Mouse (Mus musculus): ENCODE data around the gene Ptpn7. TPM values are rescaled to one million over a fixed set of nuclear protein-coding genes. Genes with fewer than 3 reads are reported as not detected.
"Not testable (repeated sequence)": the region's sequence is repeated elsewhere in the genome, so short reads cannot be mapped to it uniquely, and the experiment has no call there.

Ptpn7 gene
- polyA plus RNA-seq, 1 experiment from 2014 or later: 16.0 TPM

DNA sequence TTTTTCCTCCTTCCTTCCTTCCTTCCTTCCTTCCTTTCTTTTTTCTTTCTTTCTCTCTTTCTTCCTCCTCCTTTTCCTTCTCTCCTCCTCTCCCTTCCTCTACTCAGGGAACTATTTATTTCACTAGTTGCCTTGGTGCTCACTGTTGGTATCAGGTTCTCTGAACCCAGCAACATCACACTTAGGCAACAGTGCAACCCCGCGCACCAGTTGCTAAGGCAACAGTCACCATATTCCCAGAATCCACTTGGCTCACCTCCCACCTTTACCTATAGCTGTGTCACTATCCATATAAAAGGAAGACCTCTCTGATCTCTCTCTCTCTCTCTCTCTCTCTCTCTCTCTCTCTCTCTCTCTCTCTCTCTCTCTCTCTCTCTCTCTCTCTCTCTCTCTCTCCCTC is 54.5 kb downstream of the Ptpn7 start:
- not testable (repeated sequence) for H3K4me2 ChIP-seq; H3K4me3 ChIP-seq (replicated peaks); H3K9ac ChIP-seq; H3K27ac ChIP-seq; H3K36me3 ChIP-seq; H3K9me3 ChIP-seq (replicated peaks); ATAC-seq (ENCODE audit: low read depth); H3K4me1 ChIP-seq (replicated peaks); DNase-seq
- 35% methylated on average over 2 of the region's 2 CpGs for WGBS (ENCODE audit: insufficient replicate concordance)
- H3K27me3 ChIP-seq: peaks cover 17% of the 10 kb centered on the region

DNA sequence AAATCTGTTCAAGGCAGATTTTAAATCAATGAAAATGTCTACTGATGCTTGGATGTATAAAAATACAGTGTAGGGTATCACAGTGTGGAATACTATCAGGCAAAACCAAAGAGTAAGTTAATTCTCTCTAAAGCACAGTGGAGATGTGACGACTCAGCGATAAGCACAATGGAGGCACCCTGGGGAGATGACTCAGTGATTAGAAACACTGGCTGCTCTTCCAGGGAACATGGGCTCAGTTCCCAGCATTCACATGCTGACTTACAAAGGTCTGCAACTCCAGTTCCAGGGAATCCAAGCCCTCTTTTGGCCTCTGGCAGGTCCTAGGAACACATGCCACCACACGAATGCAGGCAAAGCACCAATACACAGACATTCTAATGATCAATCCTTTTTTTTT is 55.7 kb downstream of the Ptpn7 start:
- H3K4me3 ChIP-seq (replicated peaks): no peak overlapping the region
- H3K9ac ChIP-seq: no peak overlapping the region
- H3K36me3 ChIP-seq: no peaks in the 10 kb centered on the region
- peaks cover 2% of the 10 kb centered on the region; the same call in 1 of the 2 replicates for H3K4me1 ChIP-seq (replicated peaks)
- no peak overlapping the region for H3K4me2 ChIP-seq
- 43% methylated on average over 3 of the region's 3 CpGs for WGBS (ENCODE audit: insufficient replicate concordance)
- H3K9me3 ChIP-seq (replicated peaks): no peaks in the 10 kb centered on the region
- DNase-seq (no peak), ATAC-seq (ENCODE audit: low read depth) (no peak)
- peaks cover 17% of the 10 kb centered on the region for H3K27me3 ChIP-seq
- no peak overlapping the region for H3K27ac ChIP-seq

DNA sequence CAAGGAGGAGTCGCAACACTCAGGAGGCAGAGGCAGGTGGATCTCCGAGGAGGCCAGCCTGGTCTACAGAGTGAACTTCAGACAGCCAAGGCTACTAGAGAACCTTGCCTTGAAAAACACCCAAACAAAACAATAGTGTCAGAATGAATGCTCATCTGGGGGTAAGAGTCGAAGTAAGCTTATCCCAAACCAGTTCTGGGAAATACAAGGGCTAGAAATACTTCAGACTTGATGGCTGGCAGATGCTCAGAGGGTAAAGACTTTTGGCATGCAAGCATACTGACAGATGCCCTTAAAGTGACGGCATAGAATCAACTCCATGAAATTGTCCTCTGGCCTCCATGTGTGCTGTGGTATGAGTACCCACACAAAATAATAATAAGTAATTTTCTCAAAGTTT is 56.7 kb downstream of the Ptpn7 start:
- Histone ChIP-seq H3K4me2 (no peak overlapping the region), H3K36me3 (no peaks in the 10 kb centered on the region), H3K27ac (no peak overlapping the region), H3K4me3 (replicated peaks) (no peak overlapping the region), H3K27me3 (peaks cover 17% of the 10 kb centered on the region), H3K9me3 (replicated peaks) (no peaks in the 10 kb centered on the region), H3K9ac (no peak overlapping the region), H3K4me1 (replicated peaks) (no peaks in the 10 kb centered on the region)
- WGBS (ENCODE audit: insufficient replicate concordance): 70% methylated on average over 4 of the region's 4 CpGs
- DNase-seq (no peak), ATAC-seq (ENCODE audit: low read depth) (no peak)

DNA sequence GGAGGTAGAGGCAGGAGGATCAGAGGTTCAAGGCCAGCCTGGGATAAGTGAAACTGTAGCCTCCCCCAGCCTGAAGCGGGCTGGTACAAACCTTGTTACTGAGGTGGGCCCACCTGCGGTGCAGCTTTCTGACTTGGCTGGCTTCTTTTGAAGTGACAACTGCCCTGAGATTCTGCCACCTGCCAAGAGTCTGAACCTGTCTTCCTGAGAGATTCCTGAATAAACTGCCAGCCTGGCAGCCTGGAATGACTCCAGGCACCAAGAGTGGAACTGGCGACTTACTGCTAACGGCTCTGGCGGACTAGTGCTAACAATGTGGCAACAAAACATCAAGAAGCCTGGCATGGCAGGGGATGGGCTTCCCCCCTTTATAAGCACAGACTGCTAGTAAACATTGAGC is 61.8 kb downstream of the Ptpn7 start:
- WGBS (ENCODE audit: insufficient replicate concordance): 70% methylated on average over 5 of the region's 5 CpGs
- not testable (repeated sequence) for H3K27ac ChIP-seq; H3K27me3 ChIP-seq; H3K4me3 ChIP-seq (replicated peaks); H3K4me1 ChIP-seq (replicated peaks); ATAC-seq (ENCODE audit: low read depth); H3K9ac ChIP-seq; H3K4me2 ChIP-seq; DNase-seq; H3K9me3 ChIP-seq (replicated peaks); H3K36me3 ChIP-seq

Other genes with a start within 250 kb of the Ptpn7 start
- 1.9 and 2.2 TPM in 2 replicates for gene Ppp1r12b, start 176.8 kb upstream of the Ptpn7 start, polyA plus RNA-seq (2015; fragmentation: Nextera tagmentation; extraction: Ambion mirVana)
- 44.2 and 44.9 TPM in 2 replicates for gene Ube2t, start 170.1 kb upstream of the Ptpn7 start, polyA plus RNA-seq (2015; fragmentation: Nextera tagmentation; extraction: Ambion mirVana)
- gene Lgr6, start 27.4 kb upstream of the Ptpn7 start, polyA plus RNA-seq (2015; fragmentation: Nextera tagmentation; extraction: Ambion mirVana): 0.05 and 0.15 TPM in 2 replicates
- 8.9 and 10.5 TPM in 2 replicates for gene Arl8a, start 14.1 kb downstream of the Ptpn7 start, polyA plus RNA-seq (2015; fragmentation: Nextera tagmentation; extraction: Ambion mirVana)
- not detected in 2 replicates for gene Gpr37l1, start 35.0 kb downstream of the Ptpn7 start, polyA plus RNA-seq (2015; fragmentation: Nextera tagmentation; extraction: Ambion mirVana)
- 1.2 and 1.5 TPM in 2 replicates for gene Elf3, start 125.9 kb downstream of the Ptpn7 start, polyA plus RNA-seq (2015; fragmentation: Nextera tagmentation; extraction: Ambion mirVana)
- 29.4 and 31.4 TPM in 2 replicates for gene Rnpep, start 151.4 kb downstream of the Ptpn7 start, polyA plus RNA-seq (2015; fragmentation: Nextera tagmentation; extraction: Ambion mirVana)
- gene Timm17a, start 181.1 kb downstream of the Ptpn7 start, polyA plus RNA-seq (2015; fragmentation: Nextera tagmentation; extraction: Ambion mirVana): 203 and 204 TPM in 2 replicates
- 0.09 and 0.10 TPM in 2 replicates for gene Lmod1, start 192.1 kb downstream of the Ptpn7 start, polyA plus RNA-seq (2015; fragmentation: Nextera tagmentation; extraction: Ambion mirVana)
- gene Shisa4, start 242.5 kb downstream of the Ptpn7 start, polyA plus RNA-seq (2015; fragmentation: Nextera tagmentation; extraction: Ambion mirVana): 2.4 and 2.9 TPM in 2 replicates